Mouse (Mus musculus): ENCODE measurements around the gene Acsl5. TPM values are rescaled to one million over a fixed set of nuclear protein-coding genes. Genes with fewer than 3 reads are reported as not detected.

The Acsl5 gene
- polyA plus RNA-seq, 1 experiment, result 21.0 TPM

DNA sequence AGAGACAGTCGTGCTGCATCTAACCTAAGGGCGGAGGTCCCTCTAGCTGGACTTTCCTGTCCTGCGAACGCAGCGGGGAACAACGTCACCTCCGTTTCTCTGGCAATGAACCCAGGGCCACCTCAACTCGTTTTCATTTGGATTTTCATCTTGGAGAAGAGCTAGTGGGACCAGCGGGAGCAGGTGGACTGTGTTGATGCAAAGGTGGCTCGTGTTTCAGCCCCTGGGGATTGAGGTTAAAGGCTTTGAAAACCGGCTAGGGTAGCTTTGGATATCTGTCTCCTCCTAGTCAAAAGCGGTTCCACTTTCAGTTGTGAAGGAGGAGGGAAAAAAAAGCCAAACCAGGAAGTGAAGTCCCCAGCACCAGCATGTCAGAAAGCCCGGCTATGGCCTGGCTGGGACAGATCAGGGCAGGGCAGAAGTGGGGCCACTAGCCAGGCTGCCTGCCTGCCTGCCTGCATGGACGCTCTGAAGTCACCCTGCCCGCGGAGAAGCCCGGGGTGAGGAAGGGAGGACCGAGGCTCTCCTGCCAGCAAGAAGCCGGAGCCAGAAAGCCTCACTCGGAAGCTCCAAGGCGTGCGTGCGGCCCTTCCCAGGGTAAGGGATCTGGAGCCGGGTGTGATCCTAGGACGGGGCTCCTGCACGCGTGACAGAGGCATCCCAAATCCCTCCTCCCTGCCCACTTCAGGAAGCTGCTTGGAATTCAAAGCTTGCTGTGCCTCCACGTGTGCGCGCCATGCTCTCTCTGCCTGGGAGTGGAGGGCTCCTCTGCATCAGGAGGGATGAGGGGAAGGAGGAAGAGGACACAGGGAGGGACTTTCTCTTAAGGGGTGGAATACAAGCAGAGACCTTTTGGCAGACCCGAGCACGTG, 2.1 kb downstream of the Acsl5 start:
- H3K36me3 ChIP-seq (replicated peaks; ENCODE audit: low read length), result peaks cover 27% of the 10 kb centered on the region
- no peak for TF ChIP-seq FLI1 (IDR thresholded peaks at IDR 0.05; ENCODE audit: low read length)
- no peak for TF ChIP-seq GATA1 (IDR thresholded peaks at IDR 0.05; ENCODE audit: borderline replicate concordance, low read length)
- H3K4me1 ChIP-seq, result peaks cover 81% of the 10 kb centered on the region
- H3K9me3 ChIP-seq, result no peaks in the 10 kb centered on the region
- no peaks in the 10 kb centered on the region for H3K27me3 ChIP-seq (replicated peaks)
- peak overlapping the region; percentile 98 for H3K4me3 ChIP-seq (replicated peaks)

DNA sequence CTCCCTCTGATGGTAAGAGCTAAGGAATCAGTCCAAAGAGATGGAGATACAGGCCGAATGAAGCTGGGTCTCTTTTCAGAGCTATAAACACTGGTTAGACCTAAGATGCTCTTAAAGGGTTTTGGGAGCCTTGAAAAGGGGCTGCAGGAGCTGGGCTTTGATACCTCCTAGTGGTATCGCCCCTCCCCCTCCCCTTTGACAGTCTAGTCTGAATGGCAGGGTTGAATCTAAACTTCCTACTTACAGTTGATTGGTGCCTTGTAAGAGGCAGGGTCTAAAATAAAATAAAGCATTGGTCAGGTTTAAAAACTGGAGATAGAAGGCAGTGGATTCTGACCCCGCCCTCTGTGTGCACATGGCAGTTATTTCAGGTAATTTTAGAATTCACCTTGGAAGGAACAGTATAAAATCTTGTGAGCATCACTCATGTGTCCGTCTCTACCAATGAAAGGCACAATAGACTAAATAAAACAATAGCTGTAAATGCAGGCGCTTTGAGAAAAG, 2.8 kb downstream of the Acsl5 start:
- no peaks in the 10 kb centered on the region for H3K27me3 ChIP-seq (replicated peaks)
- H3K4me1 ChIP-seq, result peaks cover 83% of the 10 kb centered on the region

DNA sequence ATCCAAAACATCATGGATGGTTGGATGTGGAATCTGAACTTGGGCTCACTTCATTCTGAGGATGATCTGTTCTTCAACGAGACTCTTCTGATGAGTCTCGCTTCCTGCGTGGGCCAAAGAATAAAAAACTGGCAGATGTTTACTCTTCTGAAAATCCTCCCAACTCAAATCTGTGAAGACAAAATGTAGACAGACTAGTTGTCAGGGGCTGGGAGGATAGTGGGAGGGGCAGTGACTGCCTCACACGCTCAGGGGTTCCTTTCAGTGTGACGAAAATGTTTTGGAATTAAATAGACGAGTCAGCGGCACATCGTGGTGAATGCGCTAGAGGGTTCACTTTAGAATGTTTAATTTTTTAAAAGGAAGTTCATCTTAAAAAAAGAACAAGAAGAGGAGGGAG, 4.4 kb downstream of the Acsl5 start:
- H3K4me1 ChIP-seq, result peaks cover 89% of the 10 kb centered on the region
- TF ChIP-seq GATA1 (IDR thresholded peaks at IDR 0.05; ENCODE audit: borderline replicate concordance, low read length), result no peak
- no peak for TF ChIP-seq FLI1 (IDR thresholded peaks at IDR 0.05; ENCODE audit: low read length)
- no peaks in the 10 kb centered on the region for H3K9me3 ChIP-seq
- H3K36me3 ChIP-seq (replicated peaks; ENCODE audit: low read length), result peaks cover 50% of the 10 kb centered on the region
- no peaks in the 10 kb centered on the region for H3K27me3 ChIP-seq (replicated peaks)
- peak overlapping the region; percentile 64 for H3K4me3 ChIP-seq (replicated peaks)

More for the DNA sequence above, 2.8 kb downstream of the Acsl5 start:
- Histone ChIP-seq H3K9me3 (no peaks in the 10 kb centered on the region), H3K4me3 (replicated peaks) (peak overlapping the region; percentile 98), H3K36me3 (replicated peaks; ENCODE audit: low read length) (peaks cover 35% of the 10 kb centered on the region)
- no peak for TF ChIP-seq FLI1 (IDR thresholded peaks at IDR 0.05; ENCODE audit: low read length)
- no peak for TF ChIP-seq GATA1 (IDR thresholded peaks at IDR 0.05; ENCODE audit: borderline replicate concordance, low read length)

DNA sequence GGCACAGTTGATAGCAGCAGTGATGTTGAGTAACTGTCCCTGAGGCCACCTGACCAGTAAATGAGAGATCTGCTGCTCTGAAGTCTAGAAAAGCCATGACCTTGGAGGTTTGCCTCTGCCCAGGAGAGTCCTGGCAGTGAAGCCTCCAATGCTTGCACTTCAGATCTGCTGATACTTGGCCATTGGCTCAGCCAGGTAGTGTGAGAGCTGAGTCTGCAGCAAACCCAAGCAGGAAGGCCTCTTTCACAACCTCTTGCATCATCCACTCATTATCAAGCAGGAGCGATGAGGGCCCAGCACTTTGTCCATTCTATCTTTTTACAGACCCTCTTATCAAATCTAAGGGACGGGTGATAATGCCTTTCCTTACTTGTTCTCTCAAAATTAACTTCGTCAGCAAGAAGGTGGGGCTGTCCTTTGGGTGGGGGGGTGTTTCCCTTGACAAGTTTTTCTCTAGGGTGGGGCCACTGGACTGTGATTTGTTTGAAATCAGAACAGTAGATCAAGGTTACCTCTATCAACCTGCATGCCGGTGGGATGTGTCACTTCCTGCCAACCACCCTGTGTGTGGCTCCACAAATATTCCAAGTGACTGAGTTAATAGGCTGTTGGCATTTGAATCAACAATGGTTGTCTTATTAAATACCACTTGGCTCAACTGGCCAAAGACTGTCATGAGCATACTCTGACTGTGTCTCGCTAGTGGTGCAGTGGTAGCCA, 6.1 kb downstream of the Acsl5 start:
- Histone ChIP-seq H3K9me3 (no peaks in the 10 kb centered on the region), H3K27me3 (replicated peaks) (no peaks in the 10 kb centered on the region), H3K4me3 (replicated peaks) (no peak overlapping the region), H3K36me3 (replicated peaks; ENCODE audit: low read length) (peaks cover 66% of the 10 kb centered on the region), H3K4me1 (peaks cover 89% of the 10 kb centered on the region)
- no peak for TF ChIP-seq GATA1 (IDR thresholded peaks at IDR 0.05; ENCODE audit: borderline replicate concordance, low read length)
- no peak for TF ChIP-seq FLI1 (IDR thresholded peaks at IDR 0.05; ENCODE audit: low read length)

DNA sequence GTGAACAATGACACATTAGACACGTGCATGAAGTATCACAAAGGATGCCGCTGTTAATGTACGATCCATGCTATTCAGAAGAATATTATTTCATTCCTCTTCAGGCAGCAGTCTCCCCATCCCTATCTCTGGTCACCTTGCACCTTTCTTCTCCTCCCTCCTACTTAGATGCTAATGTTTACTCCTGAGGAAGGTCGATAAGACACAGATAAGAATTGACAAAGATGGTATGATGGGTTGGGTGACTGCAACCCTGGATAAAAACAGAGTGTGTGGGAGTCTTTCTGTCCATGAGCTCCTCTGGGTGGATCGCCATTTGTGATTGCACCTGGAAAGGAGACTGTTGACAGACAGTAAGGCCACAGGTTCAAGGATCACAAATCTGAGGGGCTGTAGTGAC, 6.8 kb downstream of the Acsl5 start:
- TF ChIP-seq GATA1 (IDR thresholded peaks at IDR 0.05; ENCODE audit: borderline replicate concordance, low read length) (no peak), FLI1 (IDR thresholded peaks at IDR 0.05; ENCODE audit: low read length) (no peak)
- H3K4me3 ChIP-seq (replicated peaks), result no peak overlapping the region
- peaks cover 66% of the 10 kb centered on the region for H3K36me3 ChIP-seq (replicated peaks; ENCODE audit: low read length)
- no peaks in the 10 kb centered on the region for H3K27me3 ChIP-seq (replicated peaks)
- H3K4me1 ChIP-seq, result peaks cover 90% of the 10 kb centered on the region
- no peaks in the 10 kb centered on the region for H3K9me3 ChIP-seq

DNA sequence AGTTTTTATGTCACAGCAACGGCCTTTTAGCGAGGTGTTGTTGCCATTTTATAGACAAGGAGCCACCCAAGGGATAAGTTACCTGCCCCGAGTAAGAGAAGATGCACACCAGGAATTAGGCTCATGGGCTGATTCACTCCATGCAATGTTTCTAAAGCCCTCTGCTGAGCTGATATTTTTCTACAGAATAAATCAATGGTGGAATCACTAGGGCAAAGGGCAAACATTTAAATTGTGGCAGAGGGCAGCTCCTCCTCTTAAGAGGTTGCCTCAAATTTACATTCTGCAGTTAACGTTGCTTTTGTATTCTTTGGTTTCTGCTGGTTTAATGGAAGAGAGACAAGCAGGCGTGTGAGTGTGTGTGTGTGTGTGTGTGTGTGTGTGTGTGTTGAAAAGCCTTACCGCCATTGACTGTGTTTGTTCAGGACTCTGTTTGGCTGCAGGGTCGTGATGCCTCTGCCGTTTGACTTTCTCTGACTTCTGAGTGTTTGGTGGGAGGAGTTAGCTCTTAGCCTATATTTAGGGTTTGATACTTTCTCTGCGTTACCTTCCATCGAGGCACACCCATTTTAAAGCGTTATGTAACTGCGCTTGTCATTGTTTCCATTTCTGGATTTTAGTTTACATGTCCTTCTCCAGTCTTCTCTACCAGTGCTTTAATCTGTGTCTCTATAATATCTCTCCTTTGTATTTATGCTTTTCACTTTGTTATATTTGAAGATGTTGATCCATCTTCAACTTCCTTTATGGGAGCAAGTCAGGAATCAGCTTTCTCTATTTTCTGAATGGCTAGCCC, 8.8 kb downstream of the Acsl5 start:
- TF ChIP-seq GATA1 (IDR thresholded peaks at IDR 0.05; ENCODE audit: borderline replicate concordance, low read length) (no peak), FLI1 (IDR thresholded peaks at IDR 0.05; ENCODE audit: low read length) (no peak)
- no peak overlapping the region for H3K4me3 ChIP-seq (replicated peaks)
- peaks cover 86% of the 10 kb centered on the region for H3K36me3 ChIP-seq (replicated peaks; ENCODE audit: low read length)
- H3K4me1 ChIP-seq, result peaks cover 95% of the 10 kb centered on the region
- no peaks in the 10 kb centered on the region for H3K9me3 ChIP-seq
- H3K27me3 ChIP-seq (replicated peaks), result no peaks in the 10 kb centered on the region

DNA sequence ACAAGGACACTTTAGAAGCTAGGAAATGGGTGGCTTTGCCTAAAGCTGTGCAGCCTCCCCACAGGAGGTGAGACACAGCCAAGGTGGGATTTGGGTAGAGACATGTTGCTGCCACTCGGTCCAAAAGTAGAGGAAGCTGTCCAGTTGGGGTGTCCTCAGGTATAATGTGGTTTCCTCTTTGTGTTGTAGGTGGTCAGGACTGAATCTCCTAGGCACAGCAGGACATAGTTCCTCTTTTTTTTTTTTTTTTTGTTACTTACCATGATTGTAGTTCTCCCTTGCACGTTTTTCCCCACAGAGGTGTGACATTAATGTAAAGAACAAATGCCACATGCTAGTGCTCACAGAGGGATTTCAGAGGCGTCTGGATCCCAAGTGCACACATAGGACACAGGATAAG, 13.5 kb downstream of the Acsl5 start:
- Histone ChIP-seq H3K36me3 (replicated peaks; ENCODE audit: low read length) (peaks cover 91% of the 10 kb centered on the region), H3K4me3 (replicated peaks) (no peak overlapping the region), H3K4me1 (peaks cover 96% of the 10 kb centered on the region), H3K9me3 (no peaks in the 10 kb centered on the region), H3K27me3 (replicated peaks) (no peaks in the 10 kb centered on the region)
- no peak for TF ChIP-seq FLI1 (IDR thresholded peaks at IDR 0.05; ENCODE audit: low read length)
- no peak for TF ChIP-seq GATA1 (IDR thresholded peaks at IDR 0.05; ENCODE audit: borderline replicate concordance, low read length)

DNA sequence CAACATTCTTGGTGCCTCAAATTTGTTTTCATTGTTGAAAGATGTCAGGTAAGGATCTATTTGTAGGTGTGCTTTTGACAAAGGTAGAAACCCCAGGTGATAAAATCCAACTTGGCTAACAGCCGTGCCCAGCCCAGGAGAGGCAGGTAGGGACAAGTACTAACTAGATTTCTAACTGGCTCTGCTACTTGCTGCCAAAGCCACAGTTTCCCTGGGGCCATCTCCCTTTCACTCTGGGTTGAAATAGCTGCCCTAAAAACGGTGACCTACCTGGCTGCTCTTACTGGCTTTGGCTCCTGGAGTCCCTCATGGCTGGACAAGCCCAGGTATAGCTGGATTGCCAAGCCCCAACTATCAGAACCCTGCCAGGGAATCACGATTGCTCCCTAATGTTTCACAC, 15.0 kb downstream of the Acsl5 start:
- H3K4me1 ChIP-seq, result peaks cover 95% of the 10 kb centered on the region
- no peaks in the 10 kb centered on the region for H3K9me3 ChIP-seq
- H3K27me3 ChIP-seq (replicated peaks), result no peaks in the 10 kb centered on the region
- H3K36me3 ChIP-seq (replicated peaks; ENCODE audit: low read length), result peaks cover 89% of the 10 kb centered on the region
- no peak overlapping the region for H3K4me3 ChIP-seq (replicated peaks)
- no peak for TF ChIP-seq FLI1 (IDR thresholded peaks at IDR 0.05; ENCODE audit: low read length)
- TF ChIP-seq GATA1 (IDR thresholded peaks at IDR 0.05; ENCODE audit: borderline replicate concordance, low read length), result no peak

DNA sequence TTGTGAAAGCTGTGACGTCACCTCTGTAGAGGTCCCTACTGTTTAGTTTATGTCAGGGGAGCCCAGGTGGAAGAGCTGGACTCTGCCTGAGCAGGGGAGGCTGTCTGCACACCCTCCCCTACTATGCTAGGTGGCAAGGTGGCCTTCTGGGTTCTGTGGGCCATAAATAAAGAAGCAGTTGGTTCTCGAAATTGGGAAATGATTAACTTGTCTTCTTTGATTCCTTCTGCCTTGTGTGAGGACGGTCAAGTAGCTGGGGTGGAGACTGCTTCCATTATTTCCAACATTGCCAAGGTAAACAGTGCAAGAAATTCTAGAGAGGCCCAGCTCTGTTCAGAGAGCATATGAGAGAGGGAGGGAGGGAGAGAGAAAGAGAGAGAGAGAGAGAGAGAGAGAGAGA, 16.4 kb downstream of the Acsl5 start:
- H3K4me1 ChIP-seq, result peaks cover 88% of the 10 kb centered on the region
- no peak overlapping the region for H3K4me3 ChIP-seq (replicated peaks)
- no peaks in the 10 kb centered on the region for H3K9me3 ChIP-seq
- H3K27me3 ChIP-seq (replicated peaks), result no peaks in the 10 kb centered on the region
- TF ChIP-seq FLI1 (IDR thresholded peaks at IDR 0.05; ENCODE audit: low read length) (no peak), GATA1 (IDR thresholded peaks at IDR 0.05; ENCODE audit: borderline replicate concordance, low read length) (no peak)
- peaks cover 92% of the 10 kb centered on the region for H3K36me3 ChIP-seq (replicated peaks; ENCODE audit: low read length)

Data from megakaryocyte, embryonic 14.5 days (primary cell).